Mouse (Mus musculus) cerebellum, postnatal 36 days (tissue): ENCODE results near the gene Papolb.
A peak's percentile ranks its signal among the peaks of the same experiment; 100 is the strongest.

Source experiments
- DNase-seq, 2 experiments: peaks; one replicate each; pipeline ENCODE4 v3.0.0; 2021 to 2022; ENCODE audit warnings: mixed read lengths in 2 of 2

Gene Papolb

GRCm38 (mm10) chr5:142518973-142519372, 10.9 kb downstream of the Papolb start:
- DNase-seq = no peak

- no peak for DNase-seq
These were observed 17.8 kb downstream of the Papolb start for GRCm38 (mm10) chr5:142512112-142512511.

GRCm38 (mm10) chr5:142510061-142510414, 19.8 kb downstream of the Papolb start:
- no peak for DNase-seq

- DNase-seq = peak; percentile 76 to 80
These were observed 20.5 kb downstream of the Papolb start for GRCm38 (mm10) chr5:142509141-142510060.

GRCm38 (mm10) chr5:142505695-142506423, 24.0 kb downstream of the Papolb start:
- DNase-seq = no peak

GRCm38 (mm10) chr5:142504175-142504574, 25.7 kb downstream of the Papolb start:
- DNase-seq = no peak

GRCm38 (mm10) chr5:142502414-142502813, 27.5 kb downstream of the Papolb start:
- DNase-seq = peak; percentile 88 to 93

- no peak for DNase-seq
These were observed 29.0 kb downstream of the Papolb start for GRCm38 (mm10) chr5:142500918-142501317.

GRCm38 (mm10) chr5:142498964-142499363, 30.9 kb downstream of the Papolb start:
- DNase-seq = peak; percentile 51 to 58

- DNase-seq = peak; percentile 62 to 71
These were observed 34.4 kb downstream of the Papolb start for GRCm38 (mm10) chr5:142495321-142496096.

- no peak for DNase-seq
These were observed 36.6 kb downstream of the Papolb start for GRCm38 (mm10) chr5:142493307-142493706.

GRCm38 (mm10) chr5:142489955-142490707, 39.7 kb downstream of the Papolb start:
- DNase-seq = no peak

- DNase-seq = no peak
These were observed 43.2 kb downstream of the Papolb start for GRCm38 (mm10) chr5:142486654-142487053.

GRCm38 (mm10) chr5:142483581-142483980, 46.3 kb downstream of the Papolb start:
- DNase-seq = no peak

- DNase-seq = no peak
These were observed 47.4 kb downstream of the Papolb start for GRCm38 (mm10) chr5:142482512-142482911.

- DNase-seq = peak; percentile 89 to 91
These were observed 50.9 kb downstream of the Papolb start for GRCm38 (mm10) chr5:142478829-142479435.

- DNase-seq = peak in 1 of 2 experiments; percentile 41
These were observed 51.8 kb downstream of the Papolb start for GRCm38 (mm10) chr5:142477866-142478615.

- peak; percentile 65 to 71 for DNase-seq
These were observed 52.5 kb downstream of the Papolb start for GRCm38 (mm10) chr5:142477346-142477745.
